Mouse (Mus musculus) hematopoietic stem cell, adult 5-6 weeks (primary cell): ENCODE results near the gene Cox6a1. TPM values are rescaled to one million over a fixed set of nuclear protein-coding genes. Genes with fewer than 3 reads are reported as not detected.
"Not testable (repeated sequence)": the region's sequence is repeated elsewhere in the genome, so short reads cannot be mapped to it uniquely, and the experiment has no call there.

Experiments
- ATAC-seq, 2 experiments: fragments of 125-278 bp in 1 of 2; replicated peaks in 1 of 2; 2 replicates each; pipeline ENCODE4 v1.8.0; 2016 to 2017; ENCODE audit warnings: inconsistent platforms in 2 of 2, mild to moderate bottlenecking in 2 of 2, moderate number of reproducible peaks in 2 of 2, low read depth in 1 of 2, moderate TSS enrichment in 1 of 2; ENCODE audit not compliant: low FRiP score in 2 of 2, poor library complexity in 2 of 2, severe bottlenecking in 2 of 2, insufficient read depth in 1 of 2, low TSS enrichment in 1 of 2
- total RNA-seq: library from RNA; stranded (forward); fragments of 172-1452, 232-1000 nt; gene quantifications from 2 replicates; pipeline ENCODE4 v1.2.3, GENCODE M21; 2017

Gene Cox6a1
- total RNA-seq, result 38.2 and 63.4 TPM in 2 replicates

DNA sequence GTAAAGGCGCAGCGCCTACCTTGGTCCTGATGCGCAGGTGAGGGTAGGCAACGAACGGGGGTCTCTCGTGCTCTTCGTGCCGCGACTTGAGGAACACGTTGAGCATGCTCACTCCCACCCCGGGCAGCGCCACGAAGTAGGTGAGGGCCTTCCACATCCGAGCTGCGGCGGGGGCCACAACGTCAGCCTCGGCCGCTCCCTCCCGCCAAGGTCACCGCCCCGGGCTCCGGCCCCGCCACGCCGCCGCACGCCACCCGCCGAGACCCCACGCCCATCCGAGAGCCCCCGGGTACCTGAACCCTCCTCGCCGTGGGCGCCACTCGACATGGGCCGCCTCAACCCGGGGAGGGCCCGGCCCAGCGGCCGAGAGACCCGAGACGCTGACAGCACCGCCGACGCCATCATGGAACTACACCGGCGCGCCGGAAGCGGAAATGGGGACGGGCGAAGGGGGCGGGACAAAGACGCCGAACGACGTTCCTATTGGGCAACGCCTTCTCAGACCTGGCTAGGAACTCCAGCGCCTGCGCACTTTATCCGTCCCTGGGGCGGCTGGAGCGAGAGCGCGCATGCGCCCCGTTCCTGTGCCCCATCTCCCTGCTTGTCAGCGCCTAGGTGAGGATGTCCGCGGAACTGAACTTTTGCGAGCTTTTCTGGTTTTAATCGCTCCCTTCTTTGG, at the start of gene Cox6a1:
Gene Cox6a1 (minus strand): TSS at position 436 of the 679 bp plus-strand sequence.
- ATAC-seq, result peak; percentile 92

GRCm38 (mm10) chr5:115397839-115398780, 49.3 kb upstream of the Cox6a1 start:
- peak in 1 of 2 experiments; percentile 49; a peak in 2 of 4 replicates for ATAC-seq

- ATAC-seq, result no peak
Measured at GRCm38 (mm10) chr5:115396654-115397053, 47.9 kb upstream of the Cox6a1 start.

- no peak for ATAC-seq
Measured at GRCm38 (mm10) chr5:115394836-115395235, 46.1 kb upstream of the Cox6a1 start.

DNA sequence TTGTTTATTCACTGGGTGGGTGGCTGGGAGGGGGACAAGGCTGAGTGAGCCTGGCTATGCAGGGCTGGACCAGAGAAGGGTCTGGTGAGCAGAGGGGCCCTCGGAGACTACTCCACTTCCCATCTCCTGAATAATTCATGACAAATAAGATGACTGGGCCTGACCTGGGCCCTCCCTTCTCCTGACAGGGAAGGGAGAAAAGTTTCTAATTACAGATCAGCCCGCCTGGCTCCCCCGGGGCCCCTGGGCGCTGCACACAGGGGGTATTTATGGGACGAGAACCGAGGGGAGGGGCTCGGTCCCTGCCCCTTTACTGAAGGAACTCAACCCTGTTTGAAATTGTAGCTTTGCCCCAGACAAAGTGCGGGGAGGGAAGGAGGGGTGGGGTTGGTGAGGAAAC, 45.4 kb upstream of the Cox6a1 start:
- ATAC-seq, result no peak

GRCm38 (mm10) chr5:115392969-115393368, 44.2 kb upstream of the Cox6a1 start:
- ATAC-seq, result no peak

DNA sequence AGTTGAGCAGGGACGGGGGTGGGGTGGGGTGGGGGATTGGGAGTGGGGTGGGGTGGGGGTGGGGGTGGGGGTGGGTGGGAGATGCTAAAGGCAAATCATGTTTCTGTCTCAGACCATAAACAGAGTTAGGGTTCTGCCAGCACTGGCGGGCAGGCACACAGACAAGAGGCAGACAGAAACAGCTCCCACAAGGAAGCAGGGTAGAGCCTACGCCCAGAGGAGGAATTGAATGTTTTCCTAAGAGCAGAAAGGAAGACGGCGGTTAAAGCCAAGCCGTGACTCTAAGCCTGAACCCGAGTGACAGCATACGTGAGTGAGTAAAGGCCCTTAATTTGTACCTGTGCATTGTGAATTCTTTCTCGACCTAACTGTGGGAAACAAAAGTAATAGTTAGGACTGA, 43.2 kb upstream of the Cox6a1 start:
- no peak for ATAC-seq

- not testable (repeated sequence) for ATAC-seq
Measured at GRCm38 (mm10) chr5:115378882-115379281, 30.1 kb upstream of the Cox6a1 start.

DNA sequence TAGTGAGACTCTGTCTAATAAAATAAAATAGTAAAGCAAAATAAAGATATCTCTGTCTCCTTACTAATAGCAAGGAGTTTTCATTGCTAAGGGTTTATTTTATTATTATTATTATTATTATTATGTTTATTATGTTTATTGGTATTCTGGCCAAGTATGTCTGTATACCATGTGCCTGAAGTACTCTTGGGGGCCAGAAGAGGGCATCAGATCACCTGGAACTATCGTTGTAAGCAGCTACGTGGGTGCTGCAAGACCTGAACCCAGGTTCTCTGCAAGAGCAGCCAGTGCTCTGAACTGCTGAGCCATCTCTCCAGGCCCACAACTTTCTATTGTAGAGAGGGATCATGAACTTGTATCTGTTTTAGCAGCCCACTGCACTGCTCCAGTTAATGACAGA, 26.7 kb upstream of the Cox6a1 start:
- ATAC-seq, result no peak

- no peak for ATAC-seq
Measured at GRCm38 (mm10) chr5:115374204-115374820, 25.5 kb upstream of the Cox6a1 start.

DNA sequence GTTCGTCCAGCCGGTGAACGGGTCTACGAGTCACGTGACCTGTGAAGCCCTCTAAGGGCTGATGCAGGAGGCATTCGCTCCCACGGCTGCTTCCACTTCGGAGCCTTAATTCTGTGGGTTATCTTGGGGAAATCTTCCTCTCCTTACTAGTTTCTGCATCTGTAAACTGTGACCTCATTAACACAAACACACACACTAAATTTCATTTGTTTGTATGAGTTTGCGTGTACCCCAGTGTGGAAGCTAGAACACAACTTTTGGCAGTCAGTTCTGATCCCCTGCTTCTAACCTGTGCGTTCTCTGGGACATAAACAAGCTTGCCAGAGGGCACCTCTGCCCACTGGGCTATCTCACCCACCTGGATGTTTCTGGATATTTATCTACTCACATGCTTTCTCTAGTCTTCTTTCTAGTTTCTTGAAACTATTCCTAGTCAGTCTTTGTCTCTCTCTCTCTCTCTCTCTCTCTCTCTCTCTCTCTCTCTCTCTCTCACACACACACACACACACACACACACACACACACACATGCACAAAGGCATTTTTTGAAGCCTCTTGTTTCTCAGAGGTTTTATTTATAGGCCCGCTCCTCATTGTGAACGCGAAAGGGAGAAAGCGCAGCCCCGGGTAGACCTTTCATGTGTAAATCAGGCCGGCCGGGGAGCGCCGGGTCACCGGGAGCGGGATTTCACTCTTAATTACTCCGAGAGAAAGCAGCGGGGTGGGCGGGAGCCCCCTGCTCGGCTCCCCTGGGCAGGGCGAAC, 24.8 kb upstream of the Cox6a1 start:
- ATAC-seq, result no peak

- ATAC-seq, result no peak
Measured at GRCm38 (mm10) chr5:115371736-115372135, 23.0 kb upstream of the Cox6a1 start.

GRCm38 (mm10) chr5:115364782-115365181, 16.0 kb upstream of the Cox6a1 start:
- no peak for ATAC-seq

- ATAC-seq, result no peak
Measured at GRCm38 (mm10) chr5:115362819-115363714, 14.3 kb upstream of the Cox6a1 start.

DNA sequence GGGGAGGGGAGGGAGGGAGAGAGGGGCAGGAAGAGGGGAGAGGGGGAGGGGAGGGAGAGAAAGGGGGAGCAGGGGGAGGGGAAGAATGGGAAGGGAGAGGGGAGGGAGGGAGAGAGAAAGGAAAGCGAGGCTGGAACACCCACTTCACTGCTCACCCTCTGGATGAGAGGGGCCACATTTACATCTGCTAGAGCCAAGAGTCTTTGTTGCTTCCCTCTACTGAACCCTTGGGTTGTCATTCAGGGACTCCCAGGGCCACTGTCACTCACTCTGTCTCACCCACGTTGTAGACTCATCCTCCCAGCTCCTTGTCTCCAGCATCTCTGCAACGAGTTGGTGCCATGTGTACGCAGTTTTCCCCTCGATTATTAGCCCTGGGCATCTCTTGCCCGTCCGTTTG, 13.4 kb upstream of the Cox6a1 start:
- no peak for ATAC-seq

DNA sequence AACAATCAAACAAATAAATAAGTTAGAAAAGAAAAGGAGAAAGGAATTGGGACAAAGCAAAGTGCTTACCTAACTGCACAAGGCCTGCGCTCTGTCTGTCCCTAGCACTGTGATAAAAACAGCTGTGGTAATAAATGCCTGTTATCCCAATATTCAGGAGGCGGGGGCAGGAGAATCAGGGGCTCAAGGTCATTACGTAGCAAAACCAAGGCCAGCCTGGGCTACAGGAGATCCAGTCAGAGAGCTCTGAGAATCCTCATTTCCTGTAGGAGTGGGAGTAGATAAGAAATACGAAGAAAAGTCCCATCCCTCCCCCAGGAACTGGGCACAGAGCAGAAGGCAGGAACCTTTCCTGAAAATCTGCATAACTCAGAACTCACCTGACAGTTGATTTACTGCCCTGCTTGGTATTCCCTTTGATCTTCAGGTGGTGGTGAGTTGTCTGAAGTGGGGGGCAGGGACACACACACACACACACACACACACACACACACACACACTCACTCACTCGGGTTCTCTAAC, 11.1 kb upstream of the Cox6a1 start:
- ATAC-seq, result no peak
